Mouse (Mus musculus): Measurements from ENCODE around the gene Ttc19.

DNA sequence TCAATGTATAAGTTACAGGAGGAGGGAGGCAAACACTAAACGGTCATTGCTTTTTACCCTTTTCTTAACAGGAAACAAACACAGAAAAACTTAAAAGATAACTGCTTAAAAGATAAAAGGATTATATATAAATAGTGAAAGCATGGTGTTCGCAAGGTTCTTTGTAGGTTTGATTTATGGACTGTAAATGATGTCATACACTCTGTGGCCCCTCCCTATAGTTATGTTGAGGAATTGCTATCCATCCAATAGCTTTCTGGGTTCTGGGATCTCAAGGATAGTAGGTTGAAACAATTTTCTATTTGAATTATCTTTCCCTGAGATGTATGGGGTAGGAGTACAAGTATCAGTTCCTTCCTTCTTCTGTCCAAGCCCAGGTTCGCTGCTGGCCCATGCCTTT, 38.8 kb downstream of the Ttc19 start:
- no peak for TF ChIP-seq CTCF (IDR thresholded peaks at IDR 0.05; ENCODE audit: low read depth, low read length)
- no peak for TF ChIP-seq TAL1 (conservative IDR thresholded peaks at IDR 0.05; ENCODE audit: low read depth, low read length)
- no peak for TF ChIP-seq GATA2 (IDR thresholded peaks at IDR 0.05; ENCODE audit: borderline replicate concordance, low read depth, low read length)

Measured in G1E (cell line).